Mouse (Mus musculus) B cell, adult 67 days (primary cell): Measurements from ENCODE around the gene Umad1. TPM values are rescaled to one million over a fixed set of nuclear protein-coding genes. Genes with fewer than 3 reads are reported as not detected.

Experiments used
- total RNA-seq, 2 experiments: library from RNA; stranded (reverse); gene quantifications; 4 replicates each; pipeline ENCODE4 v1.2.4; 2023

The Umad1 gene
- 10 to 100 TPM; 20.6 to 22.1 TPM for total RNA-seq

GRCm38 (mm10) chr6:8259004-8259666, at the start of gene Umad1, which contains the start of the genes Rpa3 and Gm45062:
Gene Umad1, plus strand, starts transcription at chr6:8259288.
Gene Rpa3, minus strand, starts transcription at chr6:8259173.
Gene Gm45062, plus strand, starts transcription at chr6:8259450.

Other genes starting within 250 kb of the Umad1 start
- gene Col28a1, start 66.7 kb upstream of the Umad1 start, total RNA-seq = not detected
- gene Mios, start 50.1 kb upstream of the Umad1 start, total RNA-seq = 10 to 100 TPM; 24.8 to 29.3 TPM
- 10 to 100 TPM; 20.1 to 22.6 TPM for gene Rpa3, start 115 bp upstream of the Umad1 start, total RNA-seq
- 1 to 10 TPM in 1 of 2 experiments, not detected in 1; 7.1 TPM for gene Gm45062, start 162 bp downstream of the Umad1 start, total RNA-seq